Mouse (Mus musculus) C2C12 (cell line): ENCODE data around the gene Capza1. TPM values are rescaled to one million over a fixed set of nuclear protein-coding genes. Genes with fewer than 3 reads are reported as not detected.

Source experiments
- H3K27me3 ChIP-seq: one replicate; pipeline ENCODE4 v1.6.1; 2011; ENCODE audit not compliant: control insufficient read depth, insufficient read depth, insufficient read length
- H3K36me3 ChIP-seq: one replicate; pipeline ENCODE4 v1.6.1; 2011; ENCODE audit not compliant: control insufficient read depth, insufficient read depth
- H3K4me3 ChIP-seq: one replicate; pipeline ENCODE4 v1.5.1; 2011; ENCODE audit warnings: mild to moderate bottlenecking, control low read depth; ENCODE audit not compliant: poor library complexity, insufficient read depth, severe bottlenecking
- H3K79me2 ChIP-seq: one replicate; pipeline ENCODE4 v1.6.1; 2011; ENCODE audit not compliant: control insufficient read depth, insufficient read depth
- H3K79me3 ChIP-seq: one replicate; pipeline ENCODE4 v1.6.1; 2011; ENCODE audit warnings: low read depth, control low read depth
- H3ac ChIP-seq: one replicate; pipeline ENCODE3; 2011; ENCODE audit warnings: low read depth; ENCODE audit not compliant: control insufficient read depth, insufficient read length
- CEBPB ChIP-seq: IDR thresholded peaks from one replicate; pipeline ENCODE4 v1.6.1; 2011; ENCODE audit warnings: low read depth, mild to moderate bottlenecking, control low read depth, moderate library complexity
- CTCF ChIP-seq: IDR thresholded peaks from one replicate; pipeline ENCODE4 v1.5.1; 2011; ENCODE audit not compliant: control insufficient read depth, insufficient read depth, insufficient read length
- FOSL1 ChIP-seq: IDR thresholded peaks from one replicate; pipeline ENCODE4 v1.8.0; 2011; ENCODE audit warnings: mild to moderate bottlenecking, low read length; ENCODE audit not compliant: poor library complexity, insufficient read depth, severe bottlenecking
- MAX ChIP-seq: IDR thresholded peaks from one replicate; pipeline ENCODE4 v1.6.1; 2011; ENCODE audit warnings: mild to moderate bottlenecking, control low read depth
- MYOD1 ChIP-seq: IDR thresholded peaks from one replicate; pipeline ENCODE4 v1.6.1; 2011; ENCODE audit warnings: low read depth; ENCODE audit not compliant: control insufficient read depth, insufficient read length
- MYOG ChIP-seq: IDR thresholded peaks from one replicate; pipeline ENCODE4 v1.6.1; 2011; ENCODE audit not compliant: control insufficient read depth, insufficient read length; ENCODE audit errors: extremely low read depth
- USF1 ChIP-seq: IDR thresholded peaks from one replicate; pipeline ENCODE4 v1.6.1; 2011; ENCODE audit warnings: low read depth, mild to moderate bottlenecking, control low read depth, moderate library complexity
- polyA plus RNA-seq: library from polyadenylated mRNA; unstranded; fragments of >200 nt; fragmentation: generic; extraction: Trizol; gene quantifications from one replicate; pipeline ENCODE4 v1.2.1, GENCODE M21; 2012; ENCODE audit warnings: missing spikeins

The Capza1 gene
- polyA plus RNA-seq, 1 experiment = 27.9 TPM

DNA sequence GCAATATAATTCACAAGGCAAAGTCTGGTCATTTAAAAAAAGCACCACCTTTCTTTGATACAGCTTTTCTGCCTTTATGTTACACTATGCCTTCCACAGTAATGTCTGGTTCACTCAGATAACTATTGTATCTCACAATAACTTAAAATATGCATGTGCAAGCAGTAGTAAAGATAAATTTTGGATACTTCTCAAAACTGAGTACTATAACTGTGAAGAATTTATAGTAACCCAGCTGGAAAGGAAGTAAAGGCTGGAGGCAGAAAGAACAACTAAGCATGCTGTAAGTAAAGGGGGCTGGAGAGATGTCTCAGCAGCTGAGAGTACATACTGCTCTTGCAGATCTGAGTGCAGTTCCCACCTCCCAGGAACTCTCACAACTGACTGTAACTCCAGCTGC lies 9.4 kb downstream of the Capza1 start:
- no peak overlapping the region for H3K4me3 ChIP-seq
- H3K27me3 ChIP-seq = no peaks in the 10 kb centered on the region
- TF ChIP-seq FOSL1 = no peak
- TF ChIP-seq USF1 = no peak
- TF ChIP-seq MYOG = no peak
- TF ChIP-seq MAX = no peak
- no peak for TF ChIP-seq CEBPB
- no peak for TF ChIP-seq CTCF
- no peak for TF ChIP-seq MYOD1
- H3K79me3 ChIP-seq = peaks cover 92% of the 10 kb centered on the region
- no peak overlapping the region for H3ac ChIP-seq
- peaks cover 100% of the 10 kb centered on the region for H3K79me2 ChIP-seq
- H3K36me3 ChIP-seq = peaks cover 13% of the 10 kb centered on the region

DNA sequence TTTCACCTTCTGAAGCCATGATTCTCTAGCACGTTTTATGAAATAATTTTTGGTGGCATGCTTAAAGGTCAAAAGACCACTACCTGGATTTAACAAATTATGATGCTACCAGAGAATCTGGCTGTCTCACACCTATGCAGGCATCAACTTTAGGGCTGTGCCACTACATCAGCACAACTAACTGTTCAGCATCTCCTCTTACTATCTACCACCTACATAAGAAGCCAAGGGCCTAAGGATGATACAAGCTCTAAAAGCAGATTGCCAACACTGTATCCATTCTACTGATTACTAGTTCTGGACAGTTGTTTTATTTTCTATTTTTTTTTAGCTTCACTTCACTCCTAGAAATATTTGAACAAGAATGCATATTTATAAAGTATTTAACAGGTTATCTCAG lies 9.8 kb downstream of the Capza1 start:
- no peak for TF ChIP-seq MYOD1
- no peak overlapping the region for H3ac ChIP-seq
- no peaks in the 10 kb centered on the region for H3K27me3 ChIP-seq
- no peak overlapping the region for H3K4me3 ChIP-seq
- peaks cover 13% of the 10 kb centered on the region for H3K36me3 ChIP-seq
- H3K79me3 ChIP-seq = peaks cover 92% of the 10 kb centered on the region
- H3K79me2 ChIP-seq = peaks cover 100% of the 10 kb centered on the region

DNA sequence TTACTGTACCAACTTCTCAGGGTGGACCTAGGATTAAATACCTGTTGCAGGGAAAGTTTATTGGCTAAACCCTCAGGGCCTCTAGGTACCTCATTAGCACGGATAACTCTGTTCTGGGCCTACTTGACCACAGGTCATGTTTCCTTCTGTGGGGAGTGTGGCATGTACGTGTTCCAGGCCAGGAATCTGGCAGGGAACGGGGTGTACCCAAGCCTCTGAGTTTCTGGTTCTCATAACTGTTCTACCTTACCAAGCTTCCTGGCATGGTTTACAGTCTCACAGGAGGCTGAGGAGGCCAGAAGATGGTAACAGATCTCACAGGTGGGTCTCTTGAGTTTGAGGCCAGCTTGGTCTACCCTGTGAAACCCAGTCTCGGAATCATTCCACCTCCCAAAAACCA lies 17.7 kb downstream of the Capza1 start:
- H3K4me3 ChIP-seq = no peak overlapping the region
- no peak overlapping the region for H3ac ChIP-seq
- TF ChIP-seq MYOG (no peak), MAX (no peak), MYOD1 (no peak), USF1 (no peak), CEBPB (no peak), CTCF (no peak), FOSL1 (no peak)
- peaks cover 59% of the 10 kb centered on the region for H3K79me3 ChIP-seq
- H3K36me3 ChIP-seq = peaks cover 21% of the 10 kb centered on the region
- H3K27me3 ChIP-seq = no peaks in the 10 kb centered on the region
- peaks cover 79% of the 10 kb centered on the region for H3K79me2 ChIP-seq

- TF ChIP-seq FOSL1 = no peak
- no peak for TF ChIP-seq MYOD1
- no peak for TF ChIP-seq USF1
- TF ChIP-seq CEBPB = no peak
- no peak for TF ChIP-seq CTCF
- no peak for TF ChIP-seq MAX
- no peak for TF ChIP-seq MYOG
- no peak overlapping the region for H3ac ChIP-seq
- H3K4me3 ChIP-seq = no peak overlapping the region
- peaks cover 9% of the 10 kb centered on the region for H3K79me3 ChIP-seq
- peaks cover 23% of the 10 kb centered on the region for H3K79me2 ChIP-seq
- peaks cover 58% of the 10 kb centered on the region for H3K36me3 ChIP-seq
- no peaks in the 10 kb centered on the region for H3K27me3 ChIP-seq
Observed at GRCm38 (mm10) chr3:104841049-104841448, 23.3 kb downstream of the Capza1 start.

- Histone ChIP-seq H3K4me3 (no peak overlapping the region), H3K36me3 (peaks cover 85% of the 10 kb centered on the region), H3ac (no peak overlapping the region), H3K79me2 (no peaks in the 10 kb centered on the region), H3K27me3 (no peaks in the 10 kb centered on the region), H3K79me3 (peaks cover 1% of the 10 kb centered on the region)
- TF ChIP-seq MYOD1 (no peak), CTCF (no peak)
Observed at GRCm38 (mm10) chr3:104835797-104836196, 28.5 kb downstream of the Capza1 start.

GRCm38 (mm10) chr3:104822413-104822812 lies 41.9 kb downstream of the Capza1 start:
- H3ac ChIP-seq = no peak overlapping the region
- no peaks in the 10 kb centered on the region for H3K27me3 ChIP-seq
- no peaks in the 10 kb centered on the region for H3K79me3 ChIP-seq
- no peak overlapping the region for H3K4me3 ChIP-seq
- TF ChIP-seq MAX = no peak
- TF ChIP-seq USF1 = no peak
- TF ChIP-seq CEBPB = no peak
- TF ChIP-seq CTCF = no peak
- TF ChIP-seq MYOG = no peak
- TF ChIP-seq MYOD1 = no peak
- no peak for TF ChIP-seq FOSL1
- peaks cover 32% of the 10 kb centered on the region for H3K36me3 ChIP-seq
- H3K79me2 ChIP-seq = no peaks in the 10 kb centered on the region

GRCm38 (mm10) chr3:104820426-104820825 lies 43.9 kb downstream of the Capza1 start:
- Histone ChIP-seq H3K4me3 (no peak overlapping the region), H3K36me3 (peaks cover 13% of the 10 kb centered on the region)

More at GRCm38 (mm10) chr3:104820426-104820825, 43.9 kb downstream of the Capza1 start:
- Histone ChIP-seq H3K79me2 (no peaks in the 10 kb centered on the region), H3K79me3 (no peaks in the 10 kb centered on the region), H3ac (no peak overlapping the region), H3K27me3 (no peaks in the 10 kb centered on the region)
- TF ChIP-seq CEBPB (no peak), FOSL1 (no peak), CTCF (no peak), USF1 (no peak), MAX (no peak), MYOG (no peak), MYOD1 (no peak)
